In genomic region chr6:56476581-56476980, GRCm38 (mm10) we compare ENCODE assay signal across 9 mouse cellular contexts.
DNase-seq lines count a peak whose midpoint lies in the region; ATAC-seq and TF ChIP-seq lines count a peak whose summit lies in the region.
"Had no signal": no experiment of that assay in that cellular context is flagged by ENCODE, and none has a peak within 500 bp of the region (broad histone marks: within the 10 kb centered on the region; RNA-seq: fewer than 3 reads in every experiment).

No protein-coding gene starts in this region.

- ATAC-seq in heart, postnatal 0 days (ENCODE audit: insufficient read depth, low read depth): peak; percentile 62; the same call in 1 of the 2 replicates
- ATAC-seq in heart, embryonic 11.5 days (replicated peaks; ENCODE audit: insufficient number of reproducible peaks, low FRiP score, low TSS enrichment): no peak
- ATAC-seq in kidney, postnatal 0 days (replicated peaks; ENCODE audit: low FRiP score, low read depth): no peak; the same call in 1 of the 2 replicates
- ATAC-seq in midbrain, embryonic 15.5 days (replicated peaks): peak; percentile 88

- no peaks in the 10 kb centered on the region for H3K9me3 ChIP-seq in heart, postnatal 0 days (replicated peaks; ENCODE audit: control insufficient read depth, low read length)
- H3K9me3 ChIP-seq in heart, embryonic 11.5 days (replicated peaks; ENCODE audit: control insufficient read depth, low read length): no peaks in the 10 kb centered on the region
- no peaks in the 10 kb centered on the region for H3K9me3 ChIP-seq in kidney, postnatal 0 days (replicated peaks; ENCODE audit: low read length)
- H3K9me3 ChIP-seq in midbrain, embryonic 15.5 days: no peaks in the 10 kb centered on the region
- H3K9me3 ChIP-seq: liver, embryonic 13.5 days had no signal

- H3K27ac ChIP-seq in heart, postnatal 0 days (ENCODE audit: low read depth): no peak overlapping the region
- H3K27ac ChIP-seq in heart, embryonic 11.5 days (ENCODE audit: low read depth, low read length): no peak overlapping the region
- H3K27ac ChIP-seq in kidney, postnatal 0 days: no peak overlapping the region
- no peak overlapping the region for H3K27ac ChIP-seq in midbrain, embryonic 15.5 days
- H3K27ac ChIP-seq: liver, embryonic 13.5 days had no signal

- peak; percentile 59 for DNase-seq in heart, postnatal 0 days (ENCODE audit: low spot score)
- peak; percentile 7 for DNase-seq in MN1 (ENCODE audit: low spot score)
- DNase-seq in embryo, embryonic 11 days: peak; percentile 54
- DNase-seq in kidney, postnatal 0 days (ENCODE audit: low spot score): peak; percentile 70
- DNase-seq in thymus, postnatal 36 days: no peak
- DNase-seq in adipocyte (ENCODE audit: low spot score): no peak
- DNase-seq: liver, embryonic 13.5 days had no signal

- H3K4me1 ChIP-seq in heart, postnatal 0 days (ENCODE audit: control insufficient read depth, insufficient read depth): no peaks in the 10 kb centered on the region; the same call in 1 of the 2 replicates
- H3K4me1 ChIP-seq in heart, embryonic 11.5 days (ENCODE audit: control insufficient read depth, insufficient read depth, low read length): no peaks in the 10 kb centered on the region
- H3K4me1 ChIP-seq in kidney, postnatal 0 days (replicated peaks; ENCODE audit: insufficient read depth, low read length): no peaks in the 10 kb centered on the region
- no peaks in the 10 kb centered on the region for H3K4me1 ChIP-seq in midbrain, embryonic 15.5 days
- H3K4me1 ChIP-seq: liver, embryonic 13.5 days had no signal

- no peak overlapping the region for H3K9ac ChIP-seq in heart, postnatal 0 days (replicated peaks; ENCODE audit: low read depth, low read length)
- no peak overlapping the region for H3K9ac ChIP-seq in heart, embryonic 11.5 days (ENCODE audit: low read depth, low read length)
- H3K9ac ChIP-seq in kidney, postnatal 0 days (ENCODE audit: low read depth, low read length): no peak overlapping the region
- H3K9ac ChIP-seq in midbrain, embryonic 15.5 days: no peak overlapping the region
- H3K9ac ChIP-seq: liver, embryonic 13.5 days had no signal

- no peak for TF ChIP-seq EP300 in heart, postnatal 0 days (IDR thresholded peaks at IDR 0.05; ENCODE audit: low read depth)

- H3K4me2 ChIP-seq in heart, postnatal 0 days (ENCODE audit: low read depth, low read length): no peak overlapping the region
- no peak overlapping the region for H3K4me2 ChIP-seq in heart, embryonic 11.5 days
- H3K4me2 ChIP-seq in kidney, postnatal 0 days (ENCODE audit: low read length): no peak overlapping the region
- no peak overlapping the region for H3K4me2 ChIP-seq in midbrain, embryonic 15.5 days
- H3K4me2 ChIP-seq: liver, embryonic 13.5 days had no signal

- H3K27me3 ChIP-seq in heart, postnatal 0 days (ENCODE audit: control insufficient read depth, insufficient read depth, low read length): no peaks in the 10 kb centered on the region
- H3K27me3 ChIP-seq in heart, embryonic 11.5 days (ENCODE audit: control insufficient read depth, insufficient read depth, low read length): no peaks in the 10 kb centered on the region
- H3K27me3 ChIP-seq in kidney, postnatal 0 days (ENCODE audit: insufficient read depth, low read length): no peaks in the 10 kb centered on the region
- no peaks in the 10 kb centered on the region for H3K27me3 ChIP-seq in midbrain, embryonic 15.5 days (replicated peaks)
- H3K27me3 ChIP-seq: liver, embryonic 13.5 days had no signal

- no peak overlapping the region for H3K4me3 ChIP-seq in heart, postnatal 0 days (ENCODE audit: low read depth, low read length)
- H3K4me3 ChIP-seq in heart, embryonic 11.5 days (ENCODE audit: low read depth, low read length): no peak overlapping the region
- H3K4me3 ChIP-seq in kidney, postnatal 0 days (replicated peaks; ENCODE audit: low read depth, low read length): no peak overlapping the region
- H3K4me3 ChIP-seq in midbrain, embryonic 15.5 days: no peak overlapping the region
- H3K4me3 ChIP-seq: liver, embryonic 13.5 days had no signal

- TF ChIP-seq CTCF in heart, postnatal 0 days (IDR thresholded peaks at IDR 0.05; ENCODE audit: low read depth): peak; percentile 84
- peak; percentile 77 for TF ChIP-seq CTCF in kidney, postnatal 0 days (IDR thresholded peaks at IDR 0.05; ENCODE audit: low read depth)

- whole genome bisulfite sequencing in heart, postnatal 0 days: 28% methylated on average over 6 of the region's 6 CpGs
- WGBS in heart, embryonic 11.5 days (ENCODE audit: insufficient replicate concordance): 19% methylated on average over 6 of the region's 6 CpGs
- 21% methylated on average over 6 of the region's 6 CpGs for WGBS in kidney, postnatal 0 days
- WGBS in midbrain, embryonic 15.5 days: 28% methylated on average over 6 of the region's 6 CpGs

- no peaks in the 10 kb centered on the region for H3K36me3 ChIP-seq in heart, postnatal 0 days (replicated peaks; ENCODE audit: control insufficient read depth, insufficient read depth, low read length)
- H3K36me3 ChIP-seq in heart, embryonic 11.5 days (ENCODE audit: control insufficient read depth, insufficient read depth, low read length): no peaks in the 10 kb centered on the region
- no peaks in the 10 kb centered on the region for H3K36me3 ChIP-seq in kidney, postnatal 0 days (ENCODE audit: insufficient read depth, low read length)
- no peaks in the 10 kb centered on the region for H3K36me3 ChIP-seq in midbrain, embryonic 15.5 days (replicated peaks)
- H3K36me3 ChIP-seq: liver, embryonic 13.5 days had no signal

Comparison
In these comparisons a context has a peak if more than half of its experiments do, and no peak if none do; other contexts are left out.
1. ATAC-seq: peak in heart, postnatal 0 days (single experiment) and midbrain, embryonic 15.5 days (single experiment); none in heart, embryonic 11.5 days (single experiment) and kidney, postnatal 0 days (single experiment).
2. DNase-seq: peak in heart, postnatal 0 days (single experiment), MN1 (single experiment), embryo, embryonic 11 days (single experiment) and kidney, postnatal 0 days (single experiment); none in thymus, postnatal 36 days (0 of 2) and adipocyte (single experiment).